Mouse (Mus musculus): Measurements from ENCODE around the gene Tada2a. TPM values are rescaled to one million over a fixed set of nuclear protein-coding genes. Genes with fewer than 3 reads are reported as not detected.
A peak's percentile ranks its signal among the peaks of the same experiment; 100 is the strongest.

The Tada2a gene
- total and polyA plus RNA-seq, 2 experiments from 2014 or later = 24.8 to 30.1 TPM

DNA sequence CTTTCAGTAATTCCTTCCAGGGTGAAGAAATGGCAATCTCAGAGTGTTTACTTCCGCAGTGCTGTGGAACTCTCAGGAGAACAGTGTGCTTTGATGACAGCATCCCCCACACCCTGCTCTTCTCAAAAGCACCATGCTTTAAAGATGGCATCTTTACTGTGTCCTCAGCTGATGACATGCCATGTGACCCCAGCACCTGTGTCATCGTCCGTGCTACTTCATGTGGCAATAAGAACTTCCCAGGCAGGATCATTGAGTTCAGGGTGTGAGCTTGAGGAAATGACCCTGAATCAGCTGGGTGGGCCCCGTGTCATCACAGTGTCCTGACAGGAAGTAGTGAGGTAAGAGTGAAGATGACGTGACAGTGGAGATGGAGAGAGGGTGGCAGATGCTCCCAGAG, 96.8 kb downstream of the Tada2a start:
- Histone ChIP-seq H3K9ac (no peak overlapping the region), H3K36me3 (ENCODE audit: insufficient read depth) (peaks cover 67% of the 10 kb centered on the region), H3K9me3 (ENCODE audit: low read length) (no peaks in the 10 kb centered on the region), H3K4me2 (ENCODE audit: low read depth) (no peak overlapping the region), H3K27ac (ENCODE audit: low read depth, low read length) (no peak overlapping the region), H3K27me3 (ENCODE audit: insufficient read depth, low read length) (no peaks in the 10 kb centered on the region), H3K4me1 (ENCODE audit: insufficient read depth) (no peaks in the 10 kb centered on the region), H3K4me3 (ENCODE audit: low read depth, low read length) (no peak overlapping the region)
- DNase-seq (no peak), ATAC-seq (no peak)
- 92% methylated on average over 5 of the region's 5 CpGs for WGBS
- no peak for TF ChIP-seq CTCF (IDR thresholded peaks at IDR 0.05; ENCODE audit: low read depth)

DNA sequence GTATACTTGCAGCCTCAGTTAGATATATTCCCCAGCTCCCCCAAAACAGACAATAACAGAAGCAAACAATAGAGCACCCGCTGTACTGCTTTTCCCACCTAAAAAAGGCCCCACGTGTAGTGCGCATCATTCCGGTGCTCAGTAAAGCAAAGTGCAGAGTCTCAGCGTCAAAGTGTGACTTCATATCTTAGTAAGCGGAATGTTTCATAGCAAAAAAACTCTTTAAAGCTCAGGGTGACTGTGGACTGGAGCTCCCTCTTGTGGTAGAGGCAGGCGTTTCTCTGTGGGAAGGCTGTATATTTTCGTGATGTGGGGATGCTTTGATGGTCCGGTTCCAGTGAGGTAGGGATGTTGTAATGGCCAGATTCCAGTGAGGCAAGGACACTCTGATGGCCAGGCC, 97.4 kb downstream of the Tada2a start:
- ATAC-seq (no peak), DNase-seq (no peak)
- no peak overlapping the region for H3K9ac ChIP-seq
- no peaks in the 10 kb centered on the region for H3K9me3 ChIP-seq (ENCODE audit: low read length)
- no peak overlapping the region for H3K4me3 ChIP-seq (ENCODE audit: low read depth, low read length)
- TF ChIP-seq CTCF (IDR thresholded peaks at IDR 0.05; ENCODE audit: low read depth) = peak; percentile 76
- peaks cover 73% of the 10 kb centered on the region for H3K36me3 ChIP-seq (ENCODE audit: insufficient read depth)
- H3K4me2 ChIP-seq (ENCODE audit: low read depth) = no peak overlapping the region
- no peak overlapping the region for H3K27ac ChIP-seq (ENCODE audit: low read depth, low read length)
- 54% methylated on average over 9 of the region's 9 CpGs for WGBS
- H3K27me3 ChIP-seq (ENCODE audit: insufficient read depth, low read length) = no peaks in the 10 kb centered on the region
- no peaks in the 10 kb centered on the region for H3K4me1 ChIP-seq (ENCODE audit: insufficient read depth)

Other genes starting within 250 kb of the Tada2a start
- gene Ddx52, start 187.5 kb downstream of the Tada2a start, total RNA-seq (2014; rRNA removed) = 25.1 and 30.3 TPM in 2 replicates
- gene Ddx52, start 187.5 kb downstream of the Tada2a start, polyA plus RNA-seq (2015; fragmentation: Nextera tagmentation; extraction: Ambion mirVana) = 18.4 and 19.3 TPM in 2 replicates
- gene Synrg, start 165.2 kb downstream of the Tada2a start, total RNA-seq (2014; rRNA removed) = 33.3 and 52.1 TPM in 2 replicates
- 14.4 and 18.6 TPM in 2 replicates for gene Synrg, start 165.2 kb downstream of the Tada2a start, polyA plus RNA-seq (2015; fragmentation: Nextera tagmentation; extraction: Ambion mirVana)
- gene Dusp14, start 60.3 kb downstream of the Tada2a start, total RNA-seq (2014; rRNA removed) = 15.1 and 15.4 TPM in 2 replicates
- 19.4 and 21.6 TPM in 2 replicates for gene Dusp14, start 60.3 kb downstream of the Tada2a start, polyA plus RNA-seq (2015; fragmentation: Nextera tagmentation; extraction: Ambion mirVana)
- 162 and 200 TPM in 2 replicates for gene Acaca, start 72 bp upstream of the Tada2a start, total RNA-seq (2014; rRNA removed)
- 14.7 and 16.5 TPM in 2 replicates for gene Acaca, start 72 bp upstream of the Tada2a start, polyA plus RNA-seq (2015; fragmentation: Nextera tagmentation; extraction: Ambion mirVana)
- not detected in 2 replicates for gene Gm11437, start 37.9 kb upstream of the Tada2a start, total RNA-seq (2014; rRNA removed)
- gene Gm11437, start 37.9 kb upstream of the Tada2a start, polyA plus RNA-seq (2015; fragmentation: Nextera tagmentation; extraction: Ambion mirVana) = not detected in 2 replicates

Data from forebrain, postnatal 0 days (tissue).